Mouse (Mus musculus) neural tube, embryonic 14.5 days (tissue): ENCODE measurements around the gene Vps45. TPM values are rescaled to one million over a fixed set of nuclear protein-coding genes. Genes with fewer than 3 reads are reported as not detected.
A peak's percentile ranks its signal among the peaks of the same experiment; 100 is the strongest.

Experiments
- ATAC-seq: fragments of 200-750 bp; cut with Nextera tagmentation; 2 replicates; pipeline ENCODE4 v1.8.0; 2017; ENCODE audit warnings: low read depth, mild to moderate bottlenecking, moderate TSS enrichment, moderate library complexity
- H3K27ac ChIP-seq: fragments of 300-500 bp; sonication (generic); 2 replicates; pipeline ENCODE4 v1.5.1; 2014; ENCODE audit warnings: low read depth, mild to moderate bottlenecking, control low read depth, low read length, moderate library complexity, mixed read lengths
- H3K27me3 ChIP-seq: fragments of 300-500 bp; sonication (generic); 2 replicates; pipeline ENCODE4 v1.6.1; 2014; ENCODE audit warnings: low read length; ENCODE audit not compliant: control insufficient read depth, insufficient read depth
- H3K36me3 ChIP-seq: fragments of 300-500 bp; sonication (generic); 2 replicates; pipeline ENCODE4 v1.6.1; 2014; ENCODE audit warnings: low read length, mixed read lengths; ENCODE audit not compliant: control insufficient read depth, insufficient read depth
- H3K4me1 ChIP-seq: fragments of 300-500 bp; sonication (generic); 2 replicates; pipeline ENCODE4 v1.6.1; 2014; ENCODE audit warnings: low read length; ENCODE audit not compliant: control insufficient read depth, insufficient read depth
- H3K4me2 ChIP-seq: fragments of 300-500 bp; sonication (generic); 2 replicates; pipeline ENCODE4 v1.6.1; 2014; ENCODE audit warnings: mild to moderate bottlenecking, low read depth, low read length, control low read depth
- H3K4me3 ChIP-seq: fragments of 300-500 bp; sonication (generic); 2 replicates; pipeline ENCODE4 v1.5.1; 2014; ENCODE audit warnings: low read depth, low read length, control low read depth, mixed read lengths
- H3K9ac ChIP-seq: fragments of 300-500 bp; sonication (generic); replicated peaks from 2 replicates; pipeline ENCODE4 v1.6.1; 2014; ENCODE audit warnings: low read depth, mild to moderate bottlenecking, control low read depth, low read length, mixed read lengths
- H3K9me3 ChIP-seq: fragments of 300-500 bp; sonication (generic); 2 replicates; pipeline ENCODE4 v1.6.1; 2016; ENCODE audit warnings: low read length; ENCODE audit not compliant: control insufficient read depth
- WGBS: fragments of 180-500 bp; shearing (Covaris S2); extraction: QIAGEN DNeasy Blood & Tissue Kit; methylation state at CpG from one replicate; pipeline ENCODE4 v1.1.7; 2014; 5-methylcytosine and 5-hydroxymethylcytosine counted together
- polyA plus RNA-seq: library from polyadenylated mRNA; unstranded; fragments of >200 nt; fragmentation: Nextera tagmentation; extraction: Ambion mirVana; gene quantifications from 2 replicates; pipeline ENCODE4 v1.2.1, GENCODE M21; 2014

Vps45 gene
- polyA plus RNA-seq: 45.6 and 51.0 TPM in 2 replicates

GRCm38 (mm10) chr3:96058231-96058896 lies at the start of gene Vps45:
Gene Vps45, minus strand, starts transcription at chr3:96058466.
- peak within 1 kb of the TSS; percentile 67 for H3K4me2 ChIP-seq
- ATAC-seq: peak; percentile 81
- 2% methylated on average over 18 of the region's 18 CpGs for WGBS
- H3K27me3 ChIP-seq: no peaks in the 10 kb centered on the region
- peak within 1 kb of the TSS; percentile 69 for H3K9ac ChIP-seq
- no peaks in the 10 kb centered on the region for H3K9me3 ChIP-seq
- peak within 1 kb of the TSS; percentile 55 for H3K4me3 ChIP-seq
- no peaks in the 10 kb centered on the region for H3K36me3 ChIP-seq
- H3K4me1 ChIP-seq: 0 out of 2 replicates have a peak, but pooled peaks cover 7% of the 10 kb centered on the region
- peak within 1 kb of the TSS; percentile 90 for H3K27ac ChIP-seq

- Histone ChIP-seq H3K4me3 (peak overlapping the region; percentile 4; the same call in 1 of the 2 replicates), H3K4me1 (peaks cover 14% of the 10 kb centered on the region; the same call in 1 of the 2 replicates), H3K9me3 (no peaks in the 10 kb centered on the region), H3K36me3 (no peaks in the 10 kb centered on the region), H3K27me3 (no peaks in the 10 kb centered on the region), H3K9ac (no peak overlapping the region), H3K4me2 (no peak overlapping the region), H3K27ac (no peak overlapping the region)
- WGBS: 92% methylated on average over 4 of the region's 4 CpGs
- ATAC-seq: no peak
Observed at GRCm38 (mm10) chr3:96106151-96106550, 47.9 kb upstream of the Vps45 start.

GRCm38 (mm10) chr3:96105232-96105747 lies 47.0 kb upstream of the Vps45 start:
- Histone ChIP-seq H3K4me1 (peaks cover 14% of the 10 kb centered on the region; the same call in 1 of the 2 replicates), H3K9me3 (no peaks in the 10 kb centered on the region), H3K36me3 (no peaks in the 10 kb centered on the region), H3K4me3 (peak overlapping the region; percentile 90), H3K4me2 (peak overlapping the region; percentile 83), H3K9ac (peak overlapping the region; percentile 88; the same call in 1 of the 2 replicates), H3K27ac (no peak overlapping the region), H3K27me3 (no peaks in the 10 kb centered on the region)
- 9% methylated on average over 10 of the region's 10 CpGs for WGBS
- ATAC-seq: no peak

DNA sequence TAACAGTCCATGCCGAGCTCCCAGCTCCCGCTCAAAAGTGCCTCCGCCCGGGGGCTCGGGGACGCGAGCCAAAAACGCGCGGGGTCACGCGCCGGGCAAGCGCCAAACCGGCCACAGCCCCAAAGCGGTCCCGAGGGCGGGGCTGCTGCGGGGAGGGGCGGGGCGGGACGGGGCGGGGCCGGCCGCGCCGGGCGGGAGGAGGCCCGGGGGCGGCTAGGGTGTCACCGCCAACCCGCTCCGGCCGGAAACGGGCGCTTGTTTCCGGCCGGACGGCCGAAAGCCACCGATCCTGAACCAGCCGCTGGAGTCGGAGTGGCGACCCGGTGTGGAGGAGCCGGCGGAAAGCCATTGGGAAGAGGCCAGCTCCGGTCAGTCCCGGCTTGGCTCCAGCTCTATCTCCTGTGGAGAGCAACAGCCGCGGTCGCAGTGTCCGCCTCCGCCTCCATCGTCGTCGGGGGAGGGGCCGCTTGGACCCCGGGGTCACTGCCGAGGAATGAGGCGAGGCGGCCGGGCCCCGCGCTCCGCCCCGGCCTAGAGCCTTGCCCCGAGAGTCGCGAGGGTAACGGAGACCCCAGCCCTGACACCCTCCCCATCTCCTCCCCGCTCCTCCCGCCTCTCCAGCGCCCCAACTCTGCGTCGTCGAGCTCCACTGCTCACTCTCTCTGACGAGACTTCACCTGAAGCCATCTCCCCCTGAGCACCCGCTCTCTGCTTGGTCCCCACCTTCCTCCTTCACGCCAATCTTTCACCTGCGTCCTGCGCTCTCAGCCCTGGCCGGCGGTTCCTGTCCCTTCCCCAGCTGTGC lies 46.2 kb upstream of the Vps45 start, which contains the start of gene Otud7b:
Otud7b (plus strand) TSS at position 267 of the 805 bp plus-strand sequence.
- ATAC-seq: peak; percentile 87
- H3K36me3 ChIP-seq: no peaks in the 10 kb centered on the region
- peak within 1 kb of the TSS; percentile 63; the same call in 1 of the 2 replicates for H3K27ac ChIP-seq
- H3K4me1 ChIP-seq: peaks cover 14% of the 10 kb centered on the region; the same call in 1 of the 2 replicates
- peak within 1 kb of the TSS; percentile 83 for H3K4me2 ChIP-seq
- H3K9me3 ChIP-seq: no peaks in the 10 kb centered on the region
- H3K9ac ChIP-seq: peak within 1 kb of the TSS; percentile 88
- H3K4me3 ChIP-seq: peak within 1 kb of the TSS; percentile 90
- WGBS: under 1% methylated on average over 76 of the region's 84 CpGs
- H3K27me3 ChIP-seq: no peaks in the 10 kb centered on the region

DNA sequence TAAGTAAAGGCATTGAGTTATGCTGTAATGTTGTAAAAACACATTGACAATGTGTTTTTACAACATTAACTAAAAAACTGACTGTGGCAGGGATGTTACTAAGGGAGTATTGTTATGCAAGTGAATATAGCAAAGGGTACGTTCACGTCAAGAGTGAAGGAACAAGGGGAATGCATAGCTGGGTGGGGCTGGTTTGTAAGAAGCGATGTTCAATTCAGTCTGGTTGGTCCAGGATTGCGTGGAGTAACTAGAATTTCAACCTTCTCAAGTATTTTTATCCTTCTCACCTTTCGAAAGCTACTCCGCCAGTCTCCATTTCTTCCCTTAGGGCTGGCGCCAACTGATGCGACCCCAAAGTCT lies 45.6 kb upstream of the Vps45 start:
- ATAC-seq: peak; percentile 47; the same call in 1 of the 2 replicates
- H3K9ac ChIP-seq: peak overlapping the region; percentile 88
- H3K4me3 ChIP-seq: peak overlapping the region; percentile 90

GRCm38 (mm10) chr3:96102100-96102872 lies 44.0 kb upstream of the Vps45 start:
- H3K4me3 ChIP-seq: peak overlapping the region; percentile 15
- H3K27ac ChIP-seq: no peak overlapping the region
- ATAC-seq: no peak
- no peaks in the 10 kb centered on the region for H3K36me3 ChIP-seq
- H3K27me3 ChIP-seq: no peaks in the 10 kb centered on the region
- H3K4me2 ChIP-seq: peak overlapping the region; percentile 36
- no peak overlapping the region for H3K9ac ChIP-seq
- peaks cover 14% of the 10 kb centered on the region; the same call in 1 of the 2 replicates for H3K4me1 ChIP-seq
- 17% methylated on average over 14 of the region's 14 CpGs for WGBS
- no peaks in the 10 kb centered on the region for H3K9me3 ChIP-seq

More for the DNA sequence above, 45.6 kb upstream of the Vps45 start:
- Histone ChIP-seq H3K27ac (peak overlapping the region; percentile 63; the same call in 1 of the 2 replicates), H3K9me3 (no peaks in the 10 kb centered on the region), H3K4me2 (peak overlapping the region; percentile 83), H3K4me1 (peaks cover 14% of the 10 kb centered on the region; the same call in 1 of the 2 replicates), H3K27me3 (no peaks in the 10 kb centered on the region), H3K36me3 (no peaks in the 10 kb centered on the region)
- WGBS: 2% methylated on average over 8 of the region's 8 CpGs

- Histone ChIP-seq H3K27me3 (no peaks in the 10 kb centered on the region), H3K4me1 (peaks cover 6% of the 10 kb centered on the region; the same call in 1 of the 2 replicates), H3K36me3 (no peaks in the 10 kb centered on the region), H3K9me3 (no peaks in the 10 kb centered on the region), H3K4me3 (no peak overlapping the region), H3K4me2 (no peak overlapping the region), H3K9ac (no peak overlapping the region), H3K27ac (no peak overlapping the region)
- no peak for ATAC-seq
- 62% methylated on average over 7 of the region's 7 CpGs for WGBS
Observed at GRCm38 (mm10) chr3:96098616-96099267, 40.5 kb upstream of the Vps45 start.

DNA sequence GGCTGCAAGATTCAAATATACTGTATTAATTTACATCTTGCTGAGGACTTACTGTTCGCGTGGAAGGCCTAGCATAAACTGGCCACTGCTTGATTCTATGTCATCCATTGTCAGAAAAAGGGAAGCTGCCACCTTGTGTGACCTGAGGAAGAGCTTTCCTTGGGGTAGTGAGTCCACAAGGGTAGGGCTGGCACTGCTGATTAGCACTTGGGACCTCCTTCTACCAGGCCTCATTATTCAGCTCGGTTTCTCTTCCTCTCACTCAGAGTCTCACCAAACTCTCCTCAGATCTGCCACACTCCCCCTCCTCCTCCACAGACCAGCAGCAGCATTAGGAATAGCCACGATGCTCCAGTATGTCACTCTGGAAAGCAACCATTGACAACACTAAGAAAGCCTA lies 39.9 kb upstream of the Vps45 start:
- 76% methylated on average over 4 of the region's 4 CpGs for WGBS
- H3K36me3 ChIP-seq: no peaks in the 10 kb centered on the region
- H3K27me3 ChIP-seq: no peaks in the 10 kb centered on the region
- no peak overlapping the region for H3K27ac ChIP-seq
- no peak overlapping the region for H3K9ac ChIP-seq
- peaks cover 6% of the 10 kb centered on the region; the same call in 1 of the 2 replicates for H3K4me1 ChIP-seq
- H3K4me3 ChIP-seq: no peak overlapping the region
- H3K4me2 ChIP-seq: no peak overlapping the region
- ATAC-seq: no peak
- H3K9me3 ChIP-seq: no peaks in the 10 kb centered on the region
